Mouse (Mus musculus) heart, embryonic 10.5 days (tissue): ENCODE measurements around the gene Ckm. TPM values are rescaled to one million over a fixed set of nuclear protein-coding genes. Genes with fewer than 3 reads are reported as not detected.
A peak's percentile ranks its signal among the peaks of the same experiment; 100 is the strongest.

Source experiments
- DNase-seq: peaks from one replicate; pipeline ENCODE4 v3.0.0-alpha.2; 2017; ENCODE audit warnings: low spot score
- H3K27ac ChIP-seq: fragments of 300-500 bp; sonication (generic); 2 replicates; pipeline ENCODE4 v1.5.1; 2016; ENCODE audit warnings: mild to moderate bottlenecking
- H3K27me3 ChIP-seq: fragments of 300-500 bp; sonication (generic); 2 replicates; pipeline ENCODE4 v1.6.1; 2016; ENCODE audit warnings: mild to moderate bottlenecking; ENCODE audit not compliant: poor library complexity, insufficient read depth, severe bottlenecking
- H3K36me3 ChIP-seq: fragments of 300-500 bp; sonication (generic); 2 replicates; pipeline ENCODE4 v1.6.1; 2016; ENCODE audit warnings: mild to moderate bottlenecking, moderate library complexity
- H3K4me1 ChIP-seq: fragments of 300-500 bp; sonication (generic); 2 replicates; pipeline ENCODE4 v1.6.1; 2016; ENCODE audit warnings: mild to moderate bottlenecking
- H3K4me3 ChIP-seq: fragments of 300-500 bp; sonication (generic); 2 replicates; pipeline ENCODE4 v1.5.1; 2016; ENCODE audit warnings: mild to moderate bottlenecking, moderate library complexity
- H3K9me3 ChIP-seq: fragments of 300-500 bp; sonication (generic); 2 replicates; pipeline ENCODE4 v1.6.1; 2016; ENCODE audit warnings: mild to moderate bottlenecking, moderate library complexity
- WGBS: fragments of 180-500 bp; shearing (Covaris S2); methylation state at CpG from one replicate; pipeline ENCODE4 v1.1.7; 2016; 5-methylcytosine and 5-hydroxymethylcytosine counted together
- polyA plus RNA-seq: library from polyadenylated mRNA; unstranded; fragments of >200 nt; fragmentation: Nextera tagmentation; extraction: Ambion mirVana; gene quantifications from 2 replicates; pipeline ENCODE4 v1.2.1, GENCODE M21; 2016

The Ckm gene
- polyA plus RNA-seq, 1 experiment from 2014 or later = 3.6 TPM

DNA sequence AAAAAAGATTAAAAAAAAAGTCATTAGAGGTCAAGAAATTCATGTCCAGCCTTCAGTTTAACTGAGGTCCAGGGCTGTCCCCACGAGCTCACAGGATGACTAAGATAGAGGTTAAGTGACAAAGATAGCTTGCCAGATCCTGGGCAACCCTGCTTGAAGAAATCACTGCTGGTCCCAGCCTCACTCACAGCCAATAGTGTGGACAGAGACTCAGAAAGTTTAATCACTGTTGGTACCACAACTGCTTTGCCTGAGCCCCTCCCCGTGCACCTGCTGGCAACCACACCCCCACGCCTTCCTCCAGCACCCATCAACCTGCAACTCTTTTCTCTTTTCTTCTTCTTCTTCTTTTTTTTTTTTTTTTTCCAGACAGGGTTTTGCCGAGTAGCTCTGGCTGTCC is 19.5 kb downstream of the Ckm start:
- no peak overlapping the region for H3K4me3 ChIP-seq
- peaks cover 31% of the 10 kb centered on the region for H3K27me3 ChIP-seq
- no peaks in the 10 kb centered on the region for H3K9me3 ChIP-seq
- no peak for DNase-seq
- no peak overlapping the region for H3K27ac ChIP-seq
- H3K4me1 ChIP-seq = peaks cover 15% of the 10 kb centered on the region
- H3K36me3 ChIP-seq = peaks cover 44% of the 10 kb centered on the region
- WGBS = 57% methylated on average over 4 of the region's 4 CpGs

- Histone ChIP-seq H3K4me1 (0 out of 2 replicates have a peak, but pooled peaks cover 2% of the 10 kb centered on the region), H3K9me3 (no peaks in the 10 kb centered on the region), H3K27me3 (peaks cover 9% of the 10 kb centered on the region; the same call in 1 of the 2 replicates), H3K27ac (no peak overlapping the region), H3K4me3 (0 out of 2 replicates have a peak overlapping the region, but pooled peaks have one; percentile 2), H3K36me3 (peaks cover 67% of the 10 kb centered on the region)
- DNase-seq = no peak
- 70% methylated on average over 6 of the region's 6 CpGs for WGBS
These were observed 21.8 kb downstream of the Ckm start for GRCm38 (mm10) chr7:19426349-19426748.

GRCm38 (mm10) chr7:19426888-19427287 is 22.3 kb downstream of the Ckm start:
- no peak overlapping the region for H3K27ac ChIP-seq
- no peaks in the 10 kb centered on the region for H3K4me1 ChIP-seq
- peaks cover 73% of the 10 kb centered on the region for H3K36me3 ChIP-seq
- WGBS = 86% methylated on average over 6 of the region's 6 CpGs
- no peaks in the 10 kb centered on the region for H3K9me3 ChIP-seq
- no peak for DNase-seq
- H3K27me3 ChIP-seq = peaks cover 5% of the 10 kb centered on the region; the same call in 1 of the 2 replicates
- H3K4me3 ChIP-seq = no peak overlapping the region

DNA sequence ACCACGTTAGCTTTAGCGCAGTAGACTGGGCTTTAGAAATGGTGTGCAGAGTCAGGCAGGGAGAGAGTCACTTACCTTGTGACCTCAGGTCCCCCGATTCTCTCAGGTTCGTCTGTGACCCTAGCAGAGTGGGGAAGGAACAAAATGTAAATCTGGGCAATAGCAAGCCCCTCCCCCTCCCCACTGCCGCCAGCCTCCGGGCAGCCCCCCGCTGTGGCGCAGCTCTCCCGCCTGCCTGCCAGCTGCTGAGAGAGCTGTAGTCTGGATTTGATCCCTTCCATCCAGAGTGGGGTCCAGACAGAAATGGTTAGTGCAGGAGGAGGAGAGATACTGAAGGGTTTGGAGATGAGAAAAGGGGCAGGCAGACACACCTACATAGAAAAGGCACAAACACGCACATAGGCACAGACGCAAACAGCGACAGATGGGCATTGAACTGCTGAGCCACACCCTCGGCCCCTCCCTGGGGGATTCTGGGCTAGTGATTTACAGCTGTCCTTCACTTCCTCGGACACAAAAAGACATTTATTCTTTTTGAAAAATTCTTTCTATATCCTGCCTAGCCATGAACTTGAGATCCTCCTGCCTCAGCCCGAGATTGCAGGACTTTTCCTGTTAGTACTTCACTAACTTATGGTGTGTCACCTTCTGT is 23.5 kb downstream of the Ckm start:
- no peaks in the 10 kb centered on the region; the same call in 1 of the 2 replicates for H3K27me3 ChIP-seq
- 0 out of 2 replicates have a peak, but pooled peaks cover 2% of the 10 kb centered on the region for H3K9me3 ChIP-seq
- H3K4me3 ChIP-seq = no peak overlapping the region
- no peaks in the 10 kb centered on the region for H3K4me1 ChIP-seq
- H3K36me3 ChIP-seq = peaks cover 85% of the 10 kb centered on the region
- H3K27ac ChIP-seq = no peak overlapping the region
- 75% methylated on average over 15 of the region's 15 CpGs for WGBS
- no peak for DNase-seq

- Histone ChIP-seq H3K27me3 (no peaks in the 10 kb centered on the region), H3K4me3 (no peak overlapping the region), H3K27ac (no peak overlapping the region), H3K9me3 (0 out of 2 replicates have a peak, but pooled peaks cover 2% of the 10 kb centered on the region), H3K4me1 (no peaks in the 10 kb centered on the region), H3K36me3 (peaks cover 100% of the 10 kb centered on the region)
- DNase-seq = no peak
- 72% methylated on average over 8 of the region's 8 CpGs for WGBS
These were observed 25.1 kb downstream of the Ckm start for GRCm38 (mm10) chr7:19429726-19430125.

- WGBS = 90% methylated on average over 6 of the region's 6 CpGs
- H3K27me3 ChIP-seq = no peaks in the 10 kb centered on the region
- DNase-seq = no peak
- no peaks in the 10 kb centered on the region for H3K4me1 ChIP-seq
- 0 out of 2 replicates have a peak, but pooled peaks cover 2% of the 10 kb centered on the region for H3K9me3 ChIP-seq
- H3K36me3 ChIP-seq = peaks cover 100% of the 10 kb centered on the region
- no peak overlapping the region for H3K4me3 ChIP-seq
- H3K27ac ChIP-seq = no peak overlapping the region
These were observed 25.8 kb downstream of the Ckm start for GRCm38 (mm10) chr7:19430402-19430801.

DNA sequence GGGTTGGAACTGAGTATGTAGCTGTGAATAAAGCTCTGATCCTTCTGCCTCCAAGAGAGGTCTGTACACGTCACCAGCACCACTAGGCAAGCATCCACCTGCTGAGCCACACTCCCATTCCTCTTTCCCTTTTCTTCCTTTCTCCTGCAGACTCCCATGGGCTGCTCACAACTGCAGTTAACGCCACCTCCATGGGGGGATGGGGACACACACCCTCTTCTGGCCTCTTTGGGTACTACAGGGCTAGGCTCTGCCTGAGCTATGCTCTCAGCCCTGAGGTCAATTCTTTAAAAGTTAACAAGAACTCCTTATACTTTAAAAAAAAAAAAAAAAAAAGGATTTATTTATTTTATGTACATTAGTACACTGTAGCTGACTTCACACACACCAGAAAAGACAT is 27.9 kb downstream of the Ckm start:
- Histone ChIP-seq H3K9me3 (0 out of 2 replicates have a peak, but pooled peaks cover 2% of the 10 kb centered on the region), H3K4me3 (no peak overlapping the region), H3K27me3 (no peaks in the 10 kb centered on the region), H3K36me3 (peaks cover 100% of the 10 kb centered on the region), H3K27ac (no peak overlapping the region), H3K4me1 (no peaks in the 10 kb centered on the region)
- 93% methylated on average over 2 of the region's 2 CpGs for WGBS
- no peak for DNase-seq

DNA sequence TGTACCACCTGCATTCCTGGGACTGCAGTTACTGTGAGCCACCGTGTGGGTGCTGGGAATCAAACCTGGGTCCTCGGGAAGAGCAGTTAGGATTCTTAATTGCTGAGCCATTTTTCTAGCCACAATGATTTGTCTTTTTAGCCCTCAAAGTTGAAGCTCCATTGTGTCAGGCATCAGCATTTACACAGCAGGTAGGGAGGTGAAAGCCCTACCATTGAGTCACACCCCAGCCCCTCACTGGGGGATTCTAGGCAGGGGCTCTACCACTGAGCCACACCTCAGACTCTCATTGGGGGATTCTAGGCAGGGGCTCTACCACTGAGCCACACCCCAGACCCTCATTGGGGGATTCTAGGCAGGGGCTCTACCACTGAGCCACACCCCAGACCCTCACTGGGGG is 31.7 kb downstream of the Ckm start:
- Histone ChIP-seq H3K4me3 (no peak overlapping the region), H3K36me3 (peaks cover 96% of the 10 kb centered on the region), H3K27me3 (no peaks in the 10 kb centered on the region), H3K9me3 (0 out of 2 replicates have a peak, but pooled peaks cover 2% of the 10 kb centered on the region), H3K27ac (no peak overlapping the region), H3K4me1 (no peaks in the 10 kb centered on the region)
- WGBS = 89% methylated on average over 2 of the region's 2 CpGs
- no peak for DNase-seq

DNA sequence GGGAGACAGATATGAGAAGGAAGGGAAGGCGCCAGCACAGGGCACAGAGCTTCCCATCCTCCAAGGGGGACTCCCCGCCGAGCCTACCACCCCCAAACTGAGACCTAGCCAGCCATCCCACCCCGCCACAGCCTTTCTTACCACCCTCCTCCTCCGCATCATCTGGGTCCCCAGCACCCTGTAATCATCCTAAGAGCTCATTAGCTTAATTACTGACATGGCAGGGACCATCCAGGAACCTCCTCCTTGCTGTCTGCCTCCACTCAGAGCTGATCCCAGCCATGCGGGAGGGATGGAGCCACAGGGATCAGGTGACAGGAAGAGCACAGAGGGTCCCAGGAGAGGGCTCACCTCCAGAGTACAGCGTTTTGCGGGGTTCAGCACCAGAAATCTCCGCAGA is 32.5 kb downstream of the Ckm start:
- WGBS = 81% methylated on average over 9 of the region's 9 CpGs

GRCm38 (mm10) chr7:19441448-19442091 is 37.0 kb downstream of the Ckm start:
- DNase-seq = no peak
- WGBS = 67% methylated on average over 9 of the region's 9 CpGs
- H3K4me3 ChIP-seq = no peak overlapping the region
- H3K36me3 ChIP-seq = peaks cover 93% of the 10 kb centered on the region
- no peaks in the 10 kb centered on the region for H3K27me3 ChIP-seq
- H3K27ac ChIP-seq = no peak overlapping the region
- no peaks in the 10 kb centered on the region for H3K9me3 ChIP-seq
- H3K4me1 ChIP-seq = no peaks in the 10 kb centered on the region

More for the DNA sequence above, 32.5 kb downstream of the Ckm start:
- DNase-seq = no peak
- no peak overlapping the region for H3K27ac ChIP-seq
- H3K27me3 ChIP-seq = no peaks in the 10 kb centered on the region
- peaks cover 96% of the 10 kb centered on the region for H3K36me3 ChIP-seq
- no peak overlapping the region for H3K4me3 ChIP-seq
- H3K9me3 ChIP-seq = 0 out of 2 replicates have a peak, but pooled peaks cover 2% of the 10 kb centered on the region
- no peaks in the 10 kb centered on the region for H3K4me1 ChIP-seq

GRCm38 (mm10) chr7:19443344-19443743 is 38.8 kb downstream of the Ckm start:
- Histone ChIP-seq H3K36me3 (peaks cover 93% of the 10 kb centered on the region), H3K27ac (no peak overlapping the region), H3K9me3 (no peaks in the 10 kb centered on the region), H3K4me1 (no peaks in the 10 kb centered on the region), H3K4me3 (no peak overlapping the region), H3K27me3 (no peaks in the 10 kb centered on the region)
- no peak for DNase-seq
- 34% methylated on average over 3 of the region's 3 CpGs for WGBS

DNA sequence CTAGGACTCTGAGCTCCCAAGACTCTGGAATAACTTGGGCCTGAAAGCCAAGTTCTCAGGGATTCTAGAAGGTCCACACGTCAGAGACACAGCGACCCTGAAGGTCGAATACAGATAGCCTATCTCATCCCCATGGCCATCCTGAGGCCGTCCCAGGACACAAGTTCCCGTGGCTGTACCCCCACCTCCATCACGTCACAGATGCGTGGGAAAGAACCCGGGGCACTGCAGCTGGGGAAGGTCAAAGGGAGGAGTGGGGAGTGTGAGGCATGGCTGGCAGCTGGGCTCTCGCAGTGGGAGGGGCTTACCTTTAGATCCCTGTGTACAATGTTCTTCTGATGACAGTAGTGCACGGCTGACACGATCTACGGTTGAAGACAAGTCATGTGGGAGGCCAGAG is 40.2 kb downstream of the Ckm start:
- no peak overlapping the region for H3K27ac ChIP-seq
- no peaks in the 10 kb centered on the region for H3K4me1 ChIP-seq
- no peaks in the 10 kb centered on the region for H3K9me3 ChIP-seq
- 80% methylated on average over 12 of the region's 12 CpGs for WGBS
- peaks cover 97% of the 10 kb centered on the region for H3K36me3 ChIP-seq
- no peak overlapping the region for H3K4me3 ChIP-seq
- no peak for DNase-seq
- no peaks in the 10 kb centered on the region for H3K27me3 ChIP-seq

DNA sequence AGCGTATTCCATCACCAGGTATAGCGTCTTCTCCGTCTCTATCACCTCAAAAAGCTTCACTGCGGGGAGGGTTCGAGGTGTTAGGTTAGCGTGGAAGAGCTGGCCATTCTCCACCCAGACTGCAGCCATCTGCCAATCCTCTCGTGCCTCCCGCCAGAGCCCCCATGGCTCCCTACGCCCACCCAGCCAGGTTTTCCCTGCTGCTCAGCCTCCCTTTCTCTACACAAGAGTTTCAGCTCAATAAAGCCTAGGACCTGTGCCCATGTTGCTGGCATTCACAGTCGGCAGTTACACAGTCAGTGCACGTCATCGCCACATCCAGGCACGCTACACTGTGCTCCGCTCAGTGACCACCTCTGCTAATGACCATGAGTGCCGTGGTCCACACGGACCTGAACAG is 43.1 kb downstream of the Ckm start:
- peaks cover 97% of the 10 kb centered on the region for H3K36me3 ChIP-seq
- no peaks in the 10 kb centered on the region for H3K9me3 ChIP-seq
- no peak overlapping the region for H3K27ac ChIP-seq
- DNase-seq = no peak
- 89% methylated on average over 16 of the region's 16 CpGs for WGBS
- no peak overlapping the region for H3K4me3 ChIP-seq
- no peaks in the 10 kb centered on the region for H3K4me1 ChIP-seq
- no peaks in the 10 kb centered on the region for H3K27me3 ChIP-seq
